Mouse (Mus musculus): ENCODE measurements around the gene Vps72. TPM values are rescaled to one million over a fixed set of nuclear protein-coding genes. Genes with fewer than 3 reads are reported as not detected.

The Vps72 gene
- polyA plus RNA-seq, 1 experiment: 83.5 TPM

GRCm38 (mm10) chr3:95141474-95141873 lies 30.7 kb downstream of the Vps72 start:
- Histone ChIP-seq H3K27me3 (ENCODE audit: control insufficient read depth, insufficient read depth, low read length, poor library complexity, severe bottlenecking) (no peaks in the 10 kb centered on the region), H3K4me1 (ENCODE audit: control insufficient read depth, insufficient read depth, low read length) (peaks cover 2% of the 10 kb centered on the region), H3K27ac (ENCODE audit: insufficient read depth, low read length) (no peak overlapping the region), H3K9me3 (replicated peaks; ENCODE audit: control insufficient read depth, insufficient read depth, low read length, poor library complexity, severe bottlenecking) (no peaks in the 10 kb centered on the region), H3K9ac (ENCODE audit: low read depth, poor library complexity, severe bottlenecking) (no peak overlapping the region), H3K4me3 (ENCODE audit: low read depth, low read length) (no peak overlapping the region), H3K36me3 (ENCODE audit: control insufficient read depth, insufficient read depth, low read length, poor library complexity, severe bottlenecking) (no peaks in the 10 kb centered on the region)
- TF ChIP-seq POLR2A (IDR thresholded peaks at IDR 0.05; ENCODE audit: insufficient read depth, low read length): no peak
- TF ChIP-seq CTCF (IDR thresholded peaks at IDR 0.05; ENCODE audit: low read depth, low read length): no peak
- TF ChIP-seq EP300 (IDR thresholded peaks at IDR 0.05; ENCODE audit: insufficient read depth, low read depth, low read length): no peak

- no peak for TF ChIP-seq EP300 (IDR thresholded peaks at IDR 0.05; ENCODE audit: insufficient read depth, low read depth, low read length)
- no peak for TF ChIP-seq CTCF (IDR thresholded peaks at IDR 0.05; ENCODE audit: low read depth, low read length)
- no peak for TF ChIP-seq POLR2A (IDR thresholded peaks at IDR 0.05; ENCODE audit: insufficient read depth, low read length)
- Histone ChIP-seq H3K9ac (ENCODE audit: low read depth, poor library complexity, severe bottlenecking) (no peak within 1 kb of the TSS), H3K9me3 (replicated peaks; ENCODE audit: control insufficient read depth, insufficient read depth, low read length, poor library complexity, severe bottlenecking) (no peaks in the 10 kb centered on the region), H3K36me3 (ENCODE audit: control insufficient read depth, insufficient read depth, low read length, poor library complexity, severe bottlenecking) (no peaks in the 10 kb centered on the region), H3K4me1 (ENCODE audit: control insufficient read depth, insufficient read depth, low read length) (peaks cover 2% of the 10 kb centered on the region), H3K4me3 (ENCODE audit: low read depth, low read length) (no peak within 1 kb of the TSS), H3K27ac (ENCODE audit: insufficient read depth, low read length) (no peak within 1 kb of the TSS), H3K27me3 (ENCODE audit: control insufficient read depth, insufficient read depth, low read length, poor library complexity, severe bottlenecking) (no peaks in the 10 kb centered on the region)
Observed at GRCm38 (mm10) chr3:95141952-95142616, 31.3 kb downstream of the Vps72 start, which contains the start of gene Tnfaip8l2. Gene Tnfaip8l2 (minus strand): TSS chr3:95142360.

- H3K27ac ChIP-seq (ENCODE audit: insufficient read depth, low read length): no peak overlapping the region
- no peaks in the 10 kb centered on the region for H3K27me3 ChIP-seq (ENCODE audit: control insufficient read depth, insufficient read depth, low read length, poor library complexity, severe bottlenecking)
- H3K4me3 ChIP-seq (ENCODE audit: low read depth, low read length): no peak overlapping the region
- H3K36me3 ChIP-seq (ENCODE audit: control insufficient read depth, insufficient read depth, low read length, poor library complexity, severe bottlenecking): no peaks in the 10 kb centered on the region
- H3K4me1 ChIP-seq (ENCODE audit: control insufficient read depth, insufficient read depth, low read length): peaks cover 2% of the 10 kb centered on the region
- H3K9ac ChIP-seq (ENCODE audit: low read depth, poor library complexity, severe bottlenecking): no peak overlapping the region
- no peak for TF ChIP-seq EP300 (IDR thresholded peaks at IDR 0.05; ENCODE audit: insufficient read depth, low read depth, low read length)
- TF ChIP-seq CTCF (IDR thresholded peaks at IDR 0.05; ENCODE audit: low read depth, low read length): peak; percentile 97
- TF ChIP-seq POLR2A (IDR thresholded peaks at IDR 0.05; ENCODE audit: insufficient read depth, low read length): no peak
- H3K9me3 ChIP-seq (replicated peaks; ENCODE audit: control insufficient read depth, insufficient read depth, low read length, poor library complexity, severe bottlenecking): no peaks in the 10 kb centered on the region
Observed at GRCm38 (mm10) chr3:95142617-95143011, 31.8 kb downstream of the Vps72 start.

- H3K9me3 ChIP-seq (replicated peaks; ENCODE audit: control insufficient read depth, insufficient read depth, low read length, poor library complexity, severe bottlenecking): no peaks in the 10 kb centered on the region
- no peak overlapping the region for H3K27ac ChIP-seq (ENCODE audit: insufficient read depth, low read length)
- H3K36me3 ChIP-seq (ENCODE audit: control insufficient read depth, insufficient read depth, low read length, poor library complexity, severe bottlenecking): no peaks in the 10 kb centered on the region
- no peak overlapping the region for H3K9ac ChIP-seq (ENCODE audit: low read depth, poor library complexity, severe bottlenecking)
- TF ChIP-seq EP300 (IDR thresholded peaks at IDR 0.05; ENCODE audit: insufficient read depth, low read depth, low read length) (no peak), CTCF (IDR thresholded peaks at IDR 0.05; ENCODE audit: low read depth, low read length) (no peak), POLR2A (IDR thresholded peaks at IDR 0.05; ENCODE audit: insufficient read depth, low read length) (no peak)
- no peak overlapping the region for H3K4me3 ChIP-seq (ENCODE audit: low read depth, low read length)
- H3K27me3 ChIP-seq (ENCODE audit: control insufficient read depth, insufficient read depth, low read length, poor library complexity, severe bottlenecking): no peaks in the 10 kb centered on the region
- no peaks in the 10 kb centered on the region for H3K4me1 ChIP-seq (ENCODE audit: control insufficient read depth, insufficient read depth, low read length)
Observed at GRCm38 (mm10) chr3:95147924-95148323, 37.1 kb downstream of the Vps72 start.

- Histone ChIP-seq H3K9ac (ENCODE audit: low read depth, poor library complexity, severe bottlenecking) (peak overlapping the region; percentile 12; the same call in 1 of the 2 replicates), H3K4me1 (ENCODE audit: control insufficient read depth, insufficient read depth, low read length) (peaks cover 2% of the 10 kb centered on the region), H3K9me3 (replicated peaks; ENCODE audit: control insufficient read depth, insufficient read depth, low read length, poor library complexity, severe bottlenecking) (no peaks in the 10 kb centered on the region), H3K4me3 (ENCODE audit: low read depth, low read length) (no peak overlapping the region), H3K27ac (ENCODE audit: insufficient read depth, low read length) (0 out of 2 replicates have a peak overlapping the region, but pooled peaks have one; percentile 7), H3K27me3 (ENCODE audit: control insufficient read depth, insufficient read depth, low read length, poor library complexity, severe bottlenecking) (no peaks in the 10 kb centered on the region), H3K36me3 (ENCODE audit: control insufficient read depth, insufficient read depth, low read length, poor library complexity, severe bottlenecking) (no peaks in the 10 kb centered on the region)
- TF ChIP-seq EP300 (IDR thresholded peaks at IDR 0.05; ENCODE audit: insufficient read depth, low read depth, low read length) (no peak), CTCF (IDR thresholded peaks at IDR 0.05; ENCODE audit: low read depth, low read length) (peak; percentile 64), POLR2A (IDR thresholded peaks at IDR 0.05; ENCODE audit: insufficient read depth, low read length) (no peak)
Observed at GRCm38 (mm10) chr3:95153874-95154273, 43.1 kb downstream of the Vps72 start.

- no peaks in the 10 kb centered on the region for H3K9me3 ChIP-seq (replicated peaks; ENCODE audit: control insufficient read depth, insufficient read depth, low read length, poor library complexity, severe bottlenecking)
- H3K4me1 ChIP-seq (ENCODE audit: control insufficient read depth, insufficient read depth, low read length): peaks cover 20% of the 10 kb centered on the region
- no peaks in the 10 kb centered on the region for H3K36me3 ChIP-seq (ENCODE audit: control insufficient read depth, insufficient read depth, low read length, poor library complexity, severe bottlenecking)
- H3K27me3 ChIP-seq (ENCODE audit: control insufficient read depth, insufficient read depth, low read length, poor library complexity, severe bottlenecking): no peaks in the 10 kb centered on the region
- no peak overlapping the region for H3K27ac ChIP-seq (ENCODE audit: insufficient read depth, low read length)
- TF ChIP-seq POLR2A (IDR thresholded peaks at IDR 0.05; ENCODE audit: insufficient read depth, low read length) (no peak), EP300 (IDR thresholded peaks at IDR 0.05; ENCODE audit: insufficient read depth, low read depth, low read length) (no peak), CTCF (IDR thresholded peaks at IDR 0.05; ENCODE audit: low read depth, low read length) (no peak)
- H3K9ac ChIP-seq (ENCODE audit: low read depth, poor library complexity, severe bottlenecking): no peak overlapping the region
- H3K4me3 ChIP-seq (ENCODE audit: low read depth, low read length): peak overlapping the region; percentile 73
Observed at GRCm38 (mm10) chr3:95159511-95159986, 48.7 kb downstream of the Vps72 start.

All from ES-Bruce4 (cell line).